Mouse (Mus musculus) yolk sac, embryonic 10.5 days (tissue): ENCODE data around the gene Slc7a6.

Source experiments
- DNase-seq: peaks from one replicate; pipeline ENCODE4 v3.0.0-alpha.2; 2017; ENCODE audit warnings: low spot score

The Slc7a6 gene

DNA sequence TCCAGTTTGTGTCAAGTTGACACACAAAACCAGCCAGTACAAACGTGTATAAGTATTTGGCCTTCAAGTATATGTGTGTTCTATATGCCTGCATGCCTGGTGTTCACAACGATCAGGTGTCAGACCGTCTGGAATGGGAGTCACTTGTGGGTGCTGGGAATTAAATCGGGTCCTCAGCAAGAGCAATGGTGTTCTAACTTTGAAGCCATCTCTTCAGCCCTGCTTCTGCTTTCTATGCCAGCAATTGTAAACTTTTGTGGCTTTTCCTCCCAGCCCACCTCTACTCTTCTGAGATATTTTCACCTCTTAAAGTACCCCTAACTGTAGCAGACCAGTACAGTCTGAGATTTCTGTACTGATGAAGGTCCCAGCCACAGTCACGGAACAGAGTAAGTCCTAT lies 28.5 kb upstream of the Slc7a6 start:
- no peak for DNase-seq

DNA sequence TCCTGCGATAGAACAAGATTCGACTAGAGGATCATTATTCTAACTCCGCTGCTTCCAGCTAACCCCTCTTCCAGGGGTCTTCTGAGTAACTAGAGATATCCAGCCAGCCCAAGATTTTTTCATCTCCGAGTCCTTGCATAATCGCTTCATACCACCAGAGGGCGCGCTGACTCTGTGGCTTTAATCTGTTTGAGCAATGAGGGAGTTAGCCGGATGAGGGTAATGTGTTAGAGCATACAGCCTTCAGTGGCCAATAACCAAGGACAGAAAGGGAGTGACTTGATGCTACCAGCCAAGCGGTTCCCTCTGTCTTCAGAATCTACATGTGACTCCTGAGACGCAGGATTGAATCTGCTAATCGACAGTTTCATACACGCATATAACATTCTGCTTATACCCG lies 27.9 kb upstream of the Slc7a6 start:
- peak; percentile 74 for DNase-seq

DNA sequence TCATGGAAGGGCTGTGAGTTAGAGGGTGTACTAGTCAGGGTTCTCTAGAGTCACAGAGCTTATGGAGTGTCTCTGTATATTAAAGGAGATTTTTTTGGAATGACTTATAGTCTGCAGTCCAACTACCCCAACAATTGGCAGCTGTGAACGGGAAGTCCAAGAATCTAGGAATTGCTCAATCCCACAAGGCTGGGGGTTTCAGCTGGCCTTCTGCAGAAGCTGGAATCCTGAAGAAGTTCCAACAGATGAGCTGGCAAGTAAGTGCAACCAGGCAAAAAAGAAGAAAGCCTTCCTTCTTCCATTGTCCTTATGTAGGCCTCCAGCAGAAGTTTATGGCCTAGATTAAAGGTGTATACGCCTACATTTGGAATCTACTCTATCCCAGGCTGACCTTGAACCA lies 23.3 kb upstream of the Slc7a6 start:
- no peak for DNase-seq

DNA sequence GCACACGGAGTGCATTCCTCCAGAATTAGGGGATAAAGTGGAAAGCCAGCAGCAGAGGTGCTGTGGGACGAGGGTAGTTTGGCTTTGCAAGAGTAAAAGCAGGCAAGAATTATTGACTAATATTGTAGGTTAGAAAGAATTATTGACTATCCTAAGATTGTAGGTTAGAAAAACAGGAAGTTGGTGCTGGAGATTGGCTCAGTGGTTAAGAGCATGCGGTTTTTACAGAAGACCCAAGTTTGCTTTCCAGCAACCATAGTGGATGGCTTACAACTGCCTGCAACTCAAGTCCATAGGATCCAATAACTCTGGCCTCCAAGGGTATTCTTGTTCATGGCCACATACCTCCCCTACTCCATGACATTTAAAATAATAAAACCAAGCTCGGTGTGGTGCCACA lies 22.6 kb upstream of the Slc7a6 start:
- DNase-seq = no peak

DNA sequence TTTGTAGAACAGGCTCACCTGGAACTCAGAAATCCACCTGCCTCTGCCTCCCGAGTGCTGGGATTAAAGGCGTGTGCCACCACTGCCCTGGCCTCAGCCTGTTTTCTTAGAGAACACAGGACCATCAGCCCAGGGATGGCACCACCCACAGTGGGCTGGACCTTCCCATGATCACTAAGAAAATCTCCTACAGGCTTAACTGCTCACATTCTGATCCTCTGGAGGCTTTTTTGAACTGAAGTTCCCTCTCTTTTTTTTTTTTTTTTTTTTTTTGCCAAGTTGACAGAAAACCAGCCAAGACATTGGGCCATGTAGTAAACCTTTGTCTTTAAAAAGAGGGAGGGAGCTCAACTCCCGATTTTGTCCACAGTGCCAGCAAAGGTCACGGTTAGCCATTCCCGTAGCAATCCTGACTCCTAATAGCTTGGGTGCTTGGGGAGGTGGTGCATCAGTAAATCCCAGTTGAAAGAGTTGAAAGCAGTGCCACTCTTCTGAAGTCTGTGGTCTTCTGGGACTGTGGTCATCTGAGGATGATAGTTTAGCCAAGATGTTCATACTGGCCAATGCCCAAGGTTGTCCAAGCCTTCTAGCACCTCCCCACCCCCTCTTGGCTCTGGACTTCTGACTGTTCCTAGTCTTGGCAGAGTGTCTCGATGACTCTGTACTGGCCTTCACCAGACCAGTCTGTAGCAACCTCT lies 20.6 kb upstream of the Slc7a6 start:
- DNase-seq = no peak

DNA sequence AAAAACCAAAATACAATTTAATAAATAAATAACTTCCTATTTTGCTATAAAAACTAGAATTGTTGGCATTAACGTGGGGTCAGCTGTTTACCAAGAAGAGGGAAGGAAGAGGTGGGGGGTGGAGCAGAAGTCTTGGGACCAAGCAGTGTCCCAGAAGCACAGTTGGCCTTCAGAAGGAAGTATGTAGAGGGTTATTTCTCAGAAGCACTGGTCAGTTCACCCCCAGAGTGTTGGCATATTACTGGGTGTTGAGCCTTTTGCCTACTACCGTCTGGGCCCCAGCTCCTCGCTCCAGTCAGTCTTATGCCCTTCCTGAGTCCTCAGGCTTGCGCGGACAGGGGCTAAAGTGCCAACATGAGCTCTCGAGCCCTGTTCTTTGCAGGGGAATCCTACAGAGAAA lies 19.6 kb upstream of the Slc7a6 start:
- DNase-seq = no peak

DNA sequence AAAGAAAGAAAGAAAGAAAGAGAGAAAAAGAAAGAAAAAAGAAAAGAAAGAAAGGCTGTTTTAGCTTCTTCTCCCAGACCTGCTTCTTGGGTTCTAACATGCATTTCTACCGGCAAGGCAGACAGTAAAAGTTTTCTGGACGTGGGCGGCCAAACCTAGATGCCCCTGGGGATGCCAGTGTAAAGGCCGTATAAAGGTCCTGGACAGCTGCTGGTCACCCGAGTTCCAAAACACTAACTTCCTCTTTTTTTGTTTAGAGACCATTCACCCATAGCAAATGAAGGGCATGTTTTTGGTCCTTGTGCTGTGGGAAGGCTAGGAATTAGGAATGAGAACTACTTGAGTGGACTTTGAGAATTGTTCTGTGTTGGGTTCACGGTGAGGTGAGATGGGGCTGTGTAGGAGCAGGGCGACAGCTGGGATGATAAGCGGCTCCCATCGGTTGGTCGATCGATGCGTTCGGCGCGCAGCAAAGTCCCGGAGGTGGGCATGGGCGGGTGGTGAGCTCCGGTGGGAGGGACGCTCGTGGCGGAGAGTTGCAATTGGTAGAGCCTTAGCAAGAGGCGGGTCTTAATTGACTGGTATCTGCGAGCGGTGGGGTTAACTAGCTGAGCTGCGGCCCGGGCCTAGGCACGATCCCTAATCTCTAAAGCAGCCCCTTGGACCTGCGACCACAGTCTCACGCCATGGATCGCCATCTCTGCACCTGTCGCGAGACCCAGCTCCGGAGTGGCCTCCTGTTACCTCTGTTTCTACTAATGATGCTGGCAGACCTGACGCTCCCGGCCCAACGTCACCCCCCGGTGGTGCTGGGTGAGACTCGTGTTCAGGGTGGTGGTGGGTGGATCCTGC lies 18.6 kb upstream of the Slc7a6 start, which contains the start of gene Pla2g15:
Pla2g15 (plus strand) TSS at position 599 of the 852 bp plus-strand sequence.
- DNase-seq = peak; percentile 94

DNA sequence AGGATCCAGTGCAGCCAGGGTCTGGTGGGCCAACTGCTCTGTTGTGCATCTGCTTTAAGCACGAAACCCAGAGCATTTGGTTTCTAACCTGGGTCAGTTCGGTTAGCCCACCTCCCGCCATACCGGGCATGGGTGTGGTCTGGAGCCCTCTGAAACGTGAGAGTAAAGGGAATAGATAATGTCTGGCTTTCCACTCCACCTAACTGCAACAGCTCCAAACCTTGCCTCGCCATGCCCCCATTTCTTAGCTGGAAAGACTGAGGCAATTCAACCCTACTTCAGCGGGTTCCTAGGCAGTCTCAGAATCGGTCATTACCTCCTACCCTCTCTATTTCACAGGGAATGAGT lies 18.0 kb upstream of the Slc7a6 start:
- DNase-seq = no peak

DNA sequence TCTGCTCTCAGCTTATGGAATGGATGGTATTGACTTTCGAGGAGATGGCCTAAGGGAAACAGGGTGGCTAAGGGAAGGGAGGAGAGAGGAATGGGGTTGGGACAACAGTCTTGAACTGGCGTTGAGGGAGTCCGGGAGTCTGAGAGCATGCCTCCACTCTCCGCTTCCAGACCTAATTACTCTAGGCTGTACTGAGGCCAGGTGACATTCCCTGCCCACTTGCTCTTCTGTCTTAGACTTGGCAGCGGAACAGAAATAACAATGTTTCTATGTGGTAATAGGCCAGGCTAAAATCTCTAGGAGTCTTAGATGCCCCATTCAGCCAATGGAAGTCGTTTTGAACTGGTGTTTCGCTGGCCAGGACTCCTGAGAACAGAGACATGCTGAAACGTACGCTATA lies 17.6 kb upstream of the Slc7a6 start:
- no peak for DNase-seq

DNA sequence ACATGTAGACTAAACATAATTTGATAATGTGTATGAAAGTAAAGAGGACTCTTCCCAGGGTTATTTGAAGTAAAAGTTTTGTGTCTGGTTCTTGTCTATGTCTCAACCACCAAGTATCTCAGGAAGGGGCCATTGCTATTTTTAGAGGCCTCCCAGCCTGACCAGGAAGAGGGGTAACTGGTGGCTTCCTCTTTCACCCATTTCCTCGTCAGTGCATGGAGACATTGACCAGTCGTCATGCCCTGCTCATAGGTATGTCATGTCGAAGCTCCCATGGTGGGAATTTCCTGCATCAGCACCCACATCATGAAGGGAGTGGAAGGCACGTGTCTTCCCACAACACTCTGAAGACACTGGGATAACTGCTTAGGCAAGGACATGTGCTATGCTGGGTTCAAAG lies 15.8 kb upstream of the Slc7a6 start:
- no peak for DNase-seq

DNA sequence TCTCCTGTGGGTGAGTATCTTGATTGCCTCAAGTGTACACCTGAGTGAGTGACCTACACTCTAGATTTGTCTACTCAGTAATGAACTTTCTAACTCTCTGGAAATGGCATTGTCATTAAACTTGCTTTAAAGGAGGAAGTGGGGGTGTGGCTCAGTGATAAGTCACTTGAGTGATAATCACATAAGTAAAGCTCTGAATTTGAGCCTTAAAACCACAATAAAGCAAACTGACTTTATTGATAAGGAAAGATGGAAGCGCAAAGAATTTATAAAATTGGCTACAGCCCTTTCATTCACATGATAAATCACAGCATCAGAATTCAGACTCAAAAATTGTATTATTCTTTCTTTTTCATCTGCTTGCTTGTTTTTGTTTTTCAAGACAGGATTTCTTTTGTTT lies 11.2 kb upstream of the Slc7a6 start:
- no peak for DNase-seq

DNA sequence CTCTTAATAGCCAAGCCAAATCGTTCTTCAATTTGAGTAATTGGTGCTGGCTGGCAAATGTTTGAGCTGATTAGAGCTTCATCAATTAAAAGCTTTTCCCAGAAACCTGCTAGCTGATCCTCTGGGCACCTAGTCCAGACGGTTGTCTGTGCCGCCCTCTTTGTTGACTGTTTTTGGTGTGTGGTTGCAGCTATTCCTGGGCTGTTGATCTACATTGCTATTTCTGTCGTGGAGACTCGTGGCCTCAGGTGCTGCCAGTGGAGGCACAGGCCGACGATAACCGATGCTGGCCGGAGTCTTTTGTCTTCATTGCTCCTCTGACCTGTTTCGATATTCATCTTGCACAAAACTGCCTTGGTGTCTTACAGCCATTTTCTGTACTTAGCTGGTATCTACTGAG lies 10.3 kb upstream of the Slc7a6 start:
- DNase-seq = no peak

DNA sequence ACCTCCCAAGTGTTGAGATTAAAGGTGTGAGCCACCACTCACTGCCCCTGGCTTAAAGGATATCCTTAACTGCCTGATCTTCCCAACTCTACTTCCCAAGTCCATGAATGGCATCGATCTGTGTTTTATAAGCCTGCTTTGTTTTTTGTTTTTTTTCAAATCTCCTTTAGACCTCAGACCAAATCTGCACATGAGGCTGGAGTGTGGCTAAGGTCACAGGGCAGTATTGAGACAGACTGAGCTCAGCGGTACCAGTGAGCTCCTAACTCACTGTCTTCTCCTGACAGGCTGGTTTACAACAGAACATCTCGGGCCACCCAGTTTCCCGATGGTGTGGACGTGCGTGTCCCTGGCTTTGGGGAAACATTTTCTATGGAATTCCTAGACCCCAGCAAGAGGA lies 8.8 kb upstream of the Slc7a6 start:
- no peak for DNase-seq

DNA sequence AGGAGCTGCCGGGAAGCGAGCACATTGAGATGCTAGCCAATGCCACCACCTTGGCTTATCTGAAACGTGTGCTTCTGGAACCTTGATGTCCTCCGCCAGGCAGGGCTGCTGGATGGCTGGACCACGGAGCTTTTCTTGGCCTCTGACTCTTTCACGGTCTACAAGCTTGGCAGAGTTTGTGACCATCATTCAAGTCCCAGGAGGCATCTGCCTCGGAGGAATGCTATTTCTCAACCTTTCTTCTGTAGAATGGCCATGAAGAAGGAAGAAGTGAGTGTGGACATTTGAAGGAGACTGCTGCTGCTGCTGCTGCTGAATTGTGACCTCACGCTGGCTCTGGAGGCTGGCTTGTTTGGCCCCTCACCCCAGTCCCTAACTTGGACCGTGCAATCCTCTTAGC lies 5.4 kb upstream of the Slc7a6 start:
- DNase-seq = no peak

DNA sequence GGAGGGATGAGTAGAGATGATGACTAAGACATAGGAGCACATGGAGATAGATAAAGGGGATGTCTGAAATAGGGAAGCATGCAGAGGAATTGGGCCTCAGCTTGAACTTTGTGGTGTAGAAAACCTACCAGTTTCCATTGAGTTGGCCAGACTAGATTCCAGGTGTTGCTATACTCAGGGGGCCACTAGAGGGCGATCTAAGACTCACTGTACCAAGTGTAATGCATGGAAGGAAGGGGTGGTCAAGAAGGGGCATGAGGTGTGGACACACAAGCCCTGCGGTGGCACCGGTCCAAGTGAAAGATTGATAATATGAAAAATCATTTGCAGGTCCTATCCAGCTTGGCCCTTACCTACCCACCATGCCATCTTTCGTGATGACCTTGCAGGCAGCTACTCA lies 3.2 kb upstream of the Slc7a6 start:
- peak; percentile 47 for DNase-seq

DNA sequence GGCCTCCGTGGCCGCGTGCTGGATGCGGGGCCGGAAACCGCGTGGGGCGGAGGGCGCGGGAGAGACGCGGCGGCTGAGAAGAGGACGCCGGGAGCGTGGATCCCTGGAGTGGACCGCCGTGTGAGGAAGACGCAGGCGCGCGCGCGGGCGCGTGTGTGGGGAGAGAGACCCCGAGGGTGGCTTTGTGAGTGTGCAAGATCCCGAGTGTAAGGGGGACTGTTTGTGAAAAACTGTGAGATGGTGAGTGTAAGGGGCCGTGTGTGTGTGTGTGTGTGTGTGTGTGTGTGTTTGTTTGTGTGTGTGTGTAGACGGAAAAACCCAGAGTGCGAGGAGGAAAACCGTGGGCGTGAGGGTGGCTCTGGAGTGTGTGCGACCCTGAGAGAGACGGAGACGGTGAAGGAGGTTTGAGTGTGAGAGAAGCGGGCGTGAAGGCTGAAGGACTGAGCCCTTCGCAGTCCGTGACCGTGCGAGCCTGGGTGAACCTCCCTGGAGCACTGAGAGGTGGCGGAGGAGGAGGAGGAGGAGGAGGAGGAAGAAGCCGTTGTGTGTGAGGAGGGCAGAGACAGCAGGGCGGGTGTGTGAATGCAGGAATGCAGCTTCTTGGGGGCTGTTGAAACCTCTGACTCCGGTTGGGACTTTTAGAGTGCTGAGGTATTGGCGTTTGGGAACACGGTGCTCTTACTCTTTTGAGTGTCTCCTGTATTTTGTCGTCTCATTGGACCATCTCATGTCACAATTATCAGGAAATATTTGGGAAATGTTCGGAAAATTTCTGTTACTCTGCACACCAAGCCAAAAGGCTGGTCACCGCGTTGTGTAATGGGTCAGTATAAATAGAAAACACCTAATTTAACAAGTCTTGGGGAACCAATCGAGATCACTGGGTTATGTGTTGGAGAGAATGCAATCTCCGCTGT lies 618 bp downstream of the Slc7a6 start:
- peak; percentile 62 for DNase-seq

DNA sequence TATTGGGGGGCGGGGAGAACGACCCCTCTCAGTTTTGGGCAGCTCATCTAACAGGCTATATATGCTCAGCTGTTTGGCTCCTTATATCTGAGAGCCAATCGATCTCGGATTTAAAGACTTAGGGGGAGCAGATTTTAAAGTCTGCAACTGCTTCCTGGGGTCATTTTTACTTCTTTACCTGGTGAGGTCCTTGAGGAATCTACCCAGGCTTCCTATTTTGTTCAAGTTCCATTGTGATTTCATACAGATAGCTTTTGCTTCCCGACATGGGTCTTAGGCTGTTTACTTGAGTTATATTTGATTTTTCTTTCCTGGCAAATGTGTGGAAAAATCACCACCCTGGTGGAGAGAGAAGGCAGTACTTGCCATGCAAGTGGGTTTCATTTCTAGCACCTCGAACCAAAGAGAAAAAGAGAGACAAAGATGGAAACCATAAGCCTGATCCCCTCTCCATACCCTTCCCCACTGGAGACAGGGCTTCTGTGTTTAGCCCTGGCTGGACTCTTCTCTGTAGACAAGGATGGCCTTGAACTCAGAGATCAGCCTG lies 1.4 kb downstream of the Slc7a6 start:
- DNase-seq = no peak

DNA sequence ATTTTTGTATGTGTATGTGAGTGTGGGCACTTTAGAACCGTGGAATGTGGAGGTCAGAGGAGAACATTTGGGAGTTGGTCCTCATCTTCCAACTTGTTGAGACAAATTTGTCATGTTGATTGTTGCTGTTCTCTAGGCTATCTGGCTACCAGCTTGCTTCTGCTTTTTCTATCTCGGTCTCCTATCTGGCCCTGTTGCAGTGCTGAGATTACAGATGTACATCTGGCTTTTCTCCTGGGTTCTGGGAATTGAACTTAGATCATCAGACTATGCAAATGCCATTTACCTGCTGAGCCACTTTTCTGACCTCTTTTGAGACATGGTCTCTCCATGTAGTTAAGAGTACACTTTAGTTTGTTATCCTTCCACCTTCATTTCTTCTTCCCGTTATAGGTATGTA lies 4.9 kb downstream of the Slc7a6 start:
- DNase-seq = no peak

DNA sequence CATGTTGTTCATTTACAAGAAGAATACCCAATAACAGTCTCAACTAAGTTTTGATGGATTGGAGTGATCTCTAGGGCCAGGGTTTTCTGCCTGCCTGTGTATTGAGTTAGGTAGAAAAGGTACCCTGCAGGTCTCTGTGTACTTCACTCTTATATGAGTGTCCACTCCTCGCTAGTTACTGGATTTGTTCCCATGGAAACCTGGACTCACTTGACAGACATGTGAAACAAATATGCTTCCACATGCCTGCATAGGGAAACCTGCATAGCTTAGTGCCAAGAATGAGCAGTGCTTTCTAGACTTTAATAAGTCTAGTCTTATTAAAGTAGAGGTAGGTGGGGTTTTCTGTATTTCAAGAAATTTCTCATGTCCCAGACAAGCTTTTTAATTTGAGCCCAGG lies 8.2 kb downstream of the Slc7a6 start:
- DNase-seq = no peak

DNA sequence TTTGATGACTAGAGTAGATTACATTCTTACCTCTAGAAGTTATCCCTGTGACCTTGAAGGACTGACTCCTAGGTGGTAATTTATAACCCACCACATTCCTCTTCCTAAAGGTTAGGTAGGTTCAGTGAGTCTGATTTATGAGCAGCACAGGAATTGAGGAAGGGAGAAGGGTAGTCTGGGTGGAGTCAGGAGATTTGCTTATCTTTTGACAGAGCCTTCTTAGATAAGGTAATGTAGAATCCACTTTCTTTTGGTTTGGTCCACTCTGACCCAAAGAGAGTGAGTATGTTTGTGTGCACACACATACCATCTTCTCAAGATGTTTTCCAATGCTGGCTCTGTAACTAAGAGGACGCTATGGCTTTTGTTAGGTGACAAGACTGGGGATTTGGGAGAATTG lies 8.9 kb downstream of the Slc7a6 start:
- no peak for DNase-seq

DNA sequence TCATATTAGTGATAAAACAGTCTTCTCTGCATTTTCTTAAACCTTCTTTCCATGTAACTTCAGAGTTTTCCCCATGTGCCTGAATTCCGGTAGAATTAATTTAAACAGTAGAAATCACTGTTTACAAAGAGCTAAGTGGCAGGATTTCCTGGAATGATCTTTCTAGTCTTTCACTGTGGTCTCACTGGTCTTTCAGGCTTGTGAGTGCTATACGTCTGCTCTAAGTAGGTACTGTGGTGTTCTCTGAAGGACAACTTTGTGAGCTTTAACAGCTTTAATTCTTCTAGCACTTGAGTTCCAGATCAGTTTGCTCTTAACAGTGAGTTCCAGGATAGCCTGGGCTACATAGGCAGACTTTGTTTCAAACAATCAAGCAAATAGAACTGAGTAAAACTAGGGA lies 9.8 kb downstream of the Slc7a6 start:
- no peak for DNase-seq

DNA sequence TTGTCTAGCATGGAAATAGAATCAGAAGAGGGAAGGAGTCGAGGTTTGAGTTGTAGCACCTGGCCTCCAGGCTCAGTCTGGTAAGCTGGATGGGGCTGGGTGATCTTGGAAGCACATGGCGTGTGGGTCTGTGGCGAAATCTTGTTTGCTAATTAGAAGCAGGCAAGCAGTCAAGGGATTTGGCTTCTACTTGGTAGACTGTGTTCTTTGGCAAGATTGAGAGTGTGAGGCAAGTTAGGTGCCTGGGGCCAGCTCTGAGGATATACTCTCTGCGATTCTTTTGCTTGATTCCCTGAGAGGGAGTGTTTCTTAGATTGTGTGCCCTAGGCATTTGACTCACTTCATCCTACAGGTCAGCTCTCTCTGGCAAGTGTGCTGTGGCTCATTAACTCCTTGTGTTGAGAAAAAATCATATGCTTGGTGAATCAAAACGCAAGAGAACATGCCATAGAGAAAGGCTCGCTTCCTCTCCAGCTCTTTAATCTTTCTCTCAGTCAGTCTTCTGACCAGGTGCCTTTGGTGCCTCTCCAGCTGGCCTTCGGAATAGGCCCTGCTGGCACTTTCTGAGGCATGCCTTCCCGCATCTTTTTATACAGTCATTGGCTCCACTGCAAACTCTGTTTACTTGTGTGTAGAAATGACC lies 17.1 kb downstream of the Slc7a6 start:
- DNase-seq = no peak
